Mouse (Mus musculus) embryonic fibroblast, embryonic 13.5 days (primary cell): ENCODE data around the gene Rpl7a. TPM values are rescaled to one million over a fixed set of nuclear protein-coding genes. Genes with fewer than 3 reads are reported as not detected.
A peak's percentile ranks its signal among the peaks of the same experiment; 100 is the strongest.
"Not testable (repeated sequence)": the region's sequence is repeated elsewhere in the genome, so short reads cannot be mapped to it uniquely, and the experiment has no call there.

ENCODE experiments used
- H3K27ac ChIP-seq: 2 replicates; pipeline ENCODE4 v1.5.1; 2012; ENCODE audit warnings: low read length, control low read depth, inconsistent platforms; ENCODE audit not compliant: insufficient read depth
- H3K4me1 ChIP-seq: 2 replicates; pipeline ENCODE4 v1.6.1; 2011; ENCODE audit warnings: low read length; ENCODE audit not compliant: control insufficient read depth, insufficient read depth
- H3K4me3 ChIP-seq: 2 replicates; pipeline ENCODE4 v1.5.1; 2011; ENCODE audit warnings: mild to moderate bottlenecking, control low read depth, low read length; ENCODE audit not compliant: insufficient read depth
- CTCF ChIP-seq: IDR thresholded peaks from 2 replicates; pipeline ENCODE4 v1.5.1; 2011; ENCODE audit warnings: mild to moderate bottlenecking, control low read depth, low read length, moderate library complexity, borderline replicate concordance; ENCODE audit not compliant: insufficient read depth
- POLR2A ChIP-seq: IDR thresholded peaks from 2 replicates; pipeline ENCODE4 v1.6.1; 2011; ENCODE audit warnings: low read depth, mild to moderate bottlenecking, control low read depth, low read length, moderate library complexity
- polyA plus RNA-seq: library from polyadenylated mRNA; stranded (reverse); fragments of >200 nt; gene quantifications from 2 replicates; pipeline ENCODE4 v1.2.4, GENCODE M21; 2011; ENCODE audit warnings: low read depth; ENCODE audit not compliant: missing spikeins, insufficient read length

The Rpl7a gene
- polyA plus RNA-seq, result 448 and 480 TPM in 2 replicates

GRCm38 (mm10) chr2:26910124-26910993 is at the start of gene Rpl7a, which contains the start of gene Med22:
Gene Rpl7a (plus strand): TSS chr2:26910764.
Gene Med22 (minus strand): TSS chr2:26910677.
- peak; percentile 82 for TF ChIP-seq POLR2A
- no peak for TF ChIP-seq CTCF

GRCm38 (mm10) chr2:26862856-26863255 is 47.7 kb upstream of the Rpl7a start:
- H3K4me1 ChIP-seq, result no peaks in the 10 kb centered on the region
- H3K4me3 ChIP-seq, result no peak overlapping the region
- no peak for TF ChIP-seq POLR2A
- no peak for TF ChIP-seq CTCF
- no peak overlapping the region for H3K27ac ChIP-seq

More at GRCm38 (mm10) chr2:26910124-26910993, at the start of gene Rpl7a, which contains the start of gene Med22:
- peak within 1 kb of the TSS; percentile 87 for H3K4me3 ChIP-seq
- peaks cover 2% of the 10 kb centered on the region for H3K4me1 ChIP-seq
- H3K27ac ChIP-seq, result peak within 1 kb of the TSS; percentile 75

DNA sequence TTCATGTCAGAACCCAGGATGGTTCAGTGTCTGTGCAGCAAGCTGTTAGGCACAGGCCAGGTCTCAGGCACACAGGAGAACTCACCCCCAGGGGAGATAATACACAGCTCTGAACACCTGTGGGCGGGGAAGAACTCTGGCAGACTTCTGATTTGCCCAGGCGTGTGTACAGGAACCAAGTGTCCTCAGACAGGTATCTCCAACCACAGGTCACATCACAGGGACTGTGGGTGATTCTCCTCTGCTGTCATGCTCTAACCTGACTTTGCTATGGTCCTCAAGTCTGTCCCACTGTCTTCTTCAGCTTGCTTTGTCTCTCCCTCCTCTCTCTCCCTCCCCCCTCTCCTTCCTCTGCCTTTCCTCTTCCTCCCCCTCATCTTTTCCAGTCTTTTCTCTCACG is 45.7 kb upstream of the Rpl7a start, which contains the start of gene Abo:
TSS of gene Abo (minus strand) at position 101 of the 400 bp plus-strand sequence.
- no peak within 1 kb of the TSS for H3K27ac ChIP-seq
- TF ChIP-seq CTCF (no peak), POLR2A (no peak)

DNA sequence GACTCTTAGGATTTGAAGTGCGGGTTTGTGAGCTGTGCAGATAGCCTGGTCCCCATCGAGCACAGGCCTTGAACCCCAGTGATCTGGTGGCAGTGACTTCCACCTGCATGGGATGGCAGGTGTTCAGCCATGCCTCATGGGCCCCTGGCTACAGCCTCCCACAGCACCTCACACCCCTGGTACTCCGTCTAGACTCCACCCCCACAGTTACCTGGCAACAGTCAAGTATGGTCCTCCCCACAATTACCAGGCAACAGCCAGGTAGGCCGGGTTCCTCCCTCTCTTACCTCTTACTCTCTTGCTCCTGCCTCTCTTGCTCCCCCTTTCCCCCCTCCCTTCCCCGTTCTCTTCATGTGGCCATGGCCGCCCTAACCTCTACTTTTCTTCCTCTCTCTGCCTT is 39.9 kb upstream of the Rpl7a start:
- TF ChIP-seq CTCF, result no peak
- TF ChIP-seq POLR2A, result no peak
- H3K4me3 ChIP-seq, result no peak overlapping the region
- no peak overlapping the region for H3K27ac ChIP-seq
- no peaks in the 10 kb centered on the region for H3K4me1 ChIP-seq

More for the DNA sequence above, 45.7 kb upstream of the Rpl7a start, which contains the start of gene Abo:
- Histone ChIP-seq H3K4me1 (no peaks in the 10 kb centered on the region), H3K4me3 (no peak within 1 kb of the TSS)

DNA sequence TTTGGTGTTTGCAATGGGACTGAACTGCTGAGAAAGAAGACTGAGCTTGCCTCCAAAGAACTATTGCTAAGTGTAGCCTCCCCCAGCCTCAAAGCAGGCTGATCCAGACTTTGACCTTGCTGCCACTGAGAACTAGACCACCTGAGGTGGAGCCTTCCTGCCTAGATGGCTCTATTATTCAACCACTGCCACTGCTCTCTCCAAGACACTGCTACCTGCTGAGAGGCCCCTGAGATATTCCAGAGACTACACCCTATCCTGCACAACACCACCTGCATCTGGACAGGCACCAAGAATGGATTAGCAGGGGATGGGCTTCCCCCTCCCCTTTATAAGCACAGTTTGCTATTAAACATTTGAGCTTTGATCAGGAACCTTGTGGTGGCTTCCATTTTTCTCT is 32.0 kb upstream of the Rpl7a start:
- H3K4me1 ChIP-seq, result no peaks in the 10 kb centered on the region
- no peak for TF ChIP-seq CTCF
- no peak for TF ChIP-seq POLR2A
- H3K27ac ChIP-seq, result no peak overlapping the region
- H3K4me3 ChIP-seq, result no peak overlapping the region

DNA sequence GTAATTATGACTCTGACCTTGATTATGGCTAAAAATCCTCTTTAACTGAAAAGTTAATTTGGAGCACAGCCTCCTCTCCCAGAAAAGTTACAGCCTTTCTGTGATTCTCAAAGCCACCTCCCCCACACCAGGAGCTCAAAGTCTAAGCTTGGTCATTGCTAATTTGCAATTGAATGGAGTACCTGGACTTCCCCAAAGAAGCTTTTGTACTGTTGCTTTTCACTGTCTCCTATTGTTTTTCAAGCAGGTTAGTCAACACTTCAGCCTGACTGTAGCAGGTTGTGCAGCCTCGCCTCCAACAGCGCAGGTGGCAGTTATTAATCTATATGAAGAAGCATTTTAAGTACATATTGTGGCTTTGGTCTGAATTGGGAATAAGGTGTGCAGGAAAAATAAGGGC is 25.0 kb upstream of the Rpl7a start:
- not testable (repeated sequence) for H3K27ac ChIP-seq, H3K4me3 ChIP-seq, H3K4me1 ChIP-seq

DNA sequence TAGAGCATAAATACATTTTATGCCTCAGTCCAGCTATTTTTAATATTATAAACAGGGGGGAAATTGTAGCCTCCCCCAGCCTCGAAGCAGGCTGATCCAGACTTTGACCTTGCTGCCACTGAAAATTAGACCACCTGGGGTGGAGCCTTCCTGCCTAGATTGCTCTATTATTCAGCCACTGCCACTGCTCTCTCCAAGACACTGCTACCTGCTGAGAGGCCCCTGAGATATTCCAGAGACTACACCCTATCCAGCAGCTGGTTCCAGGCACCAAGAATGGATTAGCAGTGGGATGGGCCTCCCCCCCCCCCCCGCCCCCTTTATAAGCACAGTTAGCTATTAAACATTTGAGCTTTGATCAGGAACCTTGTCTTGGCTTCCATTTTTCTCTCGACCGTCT is 24.4 kb upstream of the Rpl7a start:
- H3K27ac ChIP-seq, H3K4me3 ChIP-seq, H3K4me1 ChIP-seq: not testable (repeated sequence)

GRCm38 (mm10) chr2:26895898-26896297 is 14.7 kb upstream of the Rpl7a start:
- H3K27ac ChIP-seq, result no peak overlapping the region
- H3K4me3 ChIP-seq, result no peak overlapping the region
- peaks cover under 1% of the 10 kb centered on the region; the same call in 1 of the 2 replicates for H3K4me1 ChIP-seq
- TF ChIP-seq POLR2A (no peak), CTCF (no peak)

DNA sequence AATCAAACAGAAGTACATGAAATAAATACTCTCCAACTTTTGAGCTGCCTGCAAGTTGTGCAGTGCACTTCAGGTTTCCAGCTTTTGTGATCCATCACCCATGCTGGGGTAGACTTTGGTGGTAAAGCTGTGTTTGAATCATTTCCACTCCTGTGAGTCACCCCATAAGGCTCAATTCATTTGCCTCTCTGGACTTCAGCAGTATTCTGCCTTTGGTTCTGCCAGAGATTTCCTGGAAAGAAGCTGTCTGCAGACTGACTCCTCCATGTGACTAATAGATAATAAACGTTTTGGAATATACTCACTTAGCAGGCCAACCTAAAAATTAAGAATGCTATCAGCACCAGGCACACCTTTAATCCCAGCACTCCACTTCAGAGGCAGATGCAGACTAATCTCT is 9.8 kb upstream of the Rpl7a start:
- Histone ChIP-seq H3K27ac (peak overlapping the region; percentile 42; the same call in 1 of the 2 replicates), H3K4me3 (no peak overlapping the region), H3K4me1 (peaks cover 8% of the 10 kb centered on the region; the same call in 1 of the 2 replicates)
- TF ChIP-seq CTCF (no peak), POLR2A (no peak)

DNA sequence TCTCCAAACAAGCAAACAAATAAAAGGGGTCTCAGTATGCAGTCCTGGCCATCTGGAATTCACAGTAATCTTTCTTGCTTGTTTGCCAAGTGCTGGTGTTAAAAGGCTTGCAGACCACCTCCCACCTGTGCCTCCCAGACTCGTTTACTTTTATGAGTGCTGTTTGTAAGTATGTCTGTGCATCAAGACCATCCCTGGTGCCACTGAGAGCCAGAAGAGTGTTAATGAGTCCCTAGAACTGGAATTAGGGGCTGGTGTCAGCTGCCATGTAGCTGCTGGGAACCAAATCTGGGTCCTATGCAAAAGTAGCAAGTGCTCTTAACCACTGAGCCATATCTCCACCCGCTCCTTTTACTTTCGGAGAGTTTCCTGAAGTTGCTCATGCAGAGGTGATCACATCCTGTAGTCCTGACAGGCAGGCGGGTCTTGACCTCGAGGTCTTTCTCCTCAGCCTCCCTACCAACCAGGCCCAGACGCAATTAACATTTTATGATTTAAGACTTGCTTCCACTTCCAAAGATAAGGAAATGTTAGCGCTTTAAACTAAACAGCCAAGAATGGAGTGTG is 8.6 kb upstream of the Rpl7a start:
- Histone ChIP-seq H3K27ac (peak overlapping the region; percentile 38; the same call in 1 of the 2 replicates), H3K4me3 (peak overlapping the region; percentile 89)

More for the DNA sequence above, 8.6 kb upstream of the Rpl7a start:
- no peak for TF ChIP-seq POLR2A
- no peak for TF ChIP-seq CTCF
- H3K4me1 ChIP-seq, result peaks cover 8% of the 10 kb centered on the region; the same call in 1 of the 2 replicates
